Mouse (Mus musculus): ENCODE results near the gene Vps41. TPM values are rescaled to one million over a fixed set of nuclear protein-coding genes. Genes with fewer than 3 reads are reported as not detected.

The Vps41 gene
- polyA plus RNA-seq, 1 experiment from 2014 or later: 66.0 TPM

DNA sequence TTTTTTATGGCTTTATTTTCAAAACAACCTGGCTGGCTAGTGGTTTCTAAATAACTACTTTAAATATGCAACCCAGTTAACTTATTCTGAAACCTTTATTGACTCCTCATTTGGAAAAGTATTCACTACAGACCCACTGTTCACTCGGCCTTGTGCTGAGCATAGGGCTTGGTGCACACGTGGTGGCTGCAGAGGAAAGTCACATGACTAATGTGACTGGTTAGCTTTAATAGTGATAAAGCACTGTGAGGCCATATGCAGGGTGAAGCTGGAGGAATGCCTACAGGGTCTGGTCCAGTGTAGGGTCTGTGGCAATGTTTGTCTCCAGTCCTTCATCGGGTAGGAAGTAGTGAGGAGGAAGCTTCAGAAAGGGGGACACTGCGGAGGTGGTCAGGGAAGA lies 134.1 kb downstream of the Vps41 start:
- Histone ChIP-seq H3K9me3 (no peaks in the 10 kb centered on the region), H3K27me3 (ENCODE audit: poor library complexity, severe bottlenecking) (no peaks in the 10 kb centered on the region), H3K4me1 (no peaks in the 10 kb centered on the region; the same call in 1 of the 2 replicates), H3K27ac (no peak overlapping the region), H3K36me3 (replicated peaks) (peaks cover 10% of the 10 kb centered on the region), H3K4me3 (no peak overlapping the region)
- WGBS: 88% methylated on average over 4 of the region's 4 CpGs
- no peak for DNase-seq (ENCODE audit: extremely low spot score, low spot score)

- Histone ChIP-seq H3K27me3 (ENCODE audit: poor library complexity, severe bottlenecking) (no peaks in the 10 kb centered on the region), H3K27ac (no peak overlapping the region), H3K36me3 (replicated peaks) (peaks cover 6% of the 10 kb centered on the region; the same call in 1 of the 2 replicates), H3K4me1 (no peaks in the 10 kb centered on the region; the same call in 1 of the 2 replicates), H3K9me3 (no peaks in the 10 kb centered on the region), H3K4me3 (no peak overlapping the region)
- DNase-seq (ENCODE audit: extremely low spot score, low spot score): no peak
- 95% methylated on average over 8 of the region's 8 CpGs for WGBS
Measured at GRCm38 (mm10) chr13:18852718-18853117, 135.6 kb downstream of the Vps41 start.

- no peak overlapping the region for H3K27ac ChIP-seq
- DNase-seq (ENCODE audit: extremely low spot score, low spot score): no peak
- H3K27me3 ChIP-seq (ENCODE audit: poor library complexity, severe bottlenecking): no peaks in the 10 kb centered on the region
- 79% methylated on average over 8 of the region's 8 CpGs for WGBS
- H3K36me3 ChIP-seq (replicated peaks): no peaks in the 10 kb centered on the region; the same call in 1 of the 2 replicates
- H3K4me1 ChIP-seq: no peaks in the 10 kb centered on the region; the same call in 1 of the 2 replicates
- no peaks in the 10 kb centered on the region for H3K9me3 ChIP-seq
- no peak overlapping the region for H3K4me3 ChIP-seq
Measured at GRCm38 (mm10) chr13:18856026-18856802, 139.1 kb downstream of the Vps41 start.

- Histone ChIP-seq H3K9me3 (no peaks in the 10 kb centered on the region), H3K27me3 (ENCODE audit: poor library complexity, severe bottlenecking) (no peaks in the 10 kb centered on the region), H3K27ac (no peak overlapping the region), H3K36me3 (replicated peaks) (peaks cover 2% of the 10 kb centered on the region; the same call in 1 of the 2 replicates), H3K4me3 (no peak overlapping the region), H3K4me1 (no peaks in the 10 kb centered on the region; the same call in 1 of the 2 replicates)
- 89% methylated on average over 4 of the region's 4 CpGs for WGBS
- DNase-seq (ENCODE audit: extremely low spot score, low spot score): no peak
Measured at GRCm38 (mm10) chr13:18858183-18858582, 141.1 kb downstream of the Vps41 start.

- Histone ChIP-seq H3K27me3 (ENCODE audit: poor library complexity, severe bottlenecking) (no peaks in the 10 kb centered on the region), H3K36me3 (replicated peaks) (peaks cover 7% of the 10 kb centered on the region), H3K4me3 (no peak overlapping the region), H3K27ac (no peak overlapping the region), H3K9me3 (no peaks in the 10 kb centered on the region), H3K4me1 (no peaks in the 10 kb centered on the region; the same call in 1 of the 2 replicates)
- DNase-seq (ENCODE audit: extremely low spot score, low spot score): no peak
- 91% methylated on average over 3 of the region's 3 CpGs for WGBS
Measured at GRCm38 (mm10) chr13:18859389-18859788, 142.3 kb downstream of the Vps41 start.

DNA sequence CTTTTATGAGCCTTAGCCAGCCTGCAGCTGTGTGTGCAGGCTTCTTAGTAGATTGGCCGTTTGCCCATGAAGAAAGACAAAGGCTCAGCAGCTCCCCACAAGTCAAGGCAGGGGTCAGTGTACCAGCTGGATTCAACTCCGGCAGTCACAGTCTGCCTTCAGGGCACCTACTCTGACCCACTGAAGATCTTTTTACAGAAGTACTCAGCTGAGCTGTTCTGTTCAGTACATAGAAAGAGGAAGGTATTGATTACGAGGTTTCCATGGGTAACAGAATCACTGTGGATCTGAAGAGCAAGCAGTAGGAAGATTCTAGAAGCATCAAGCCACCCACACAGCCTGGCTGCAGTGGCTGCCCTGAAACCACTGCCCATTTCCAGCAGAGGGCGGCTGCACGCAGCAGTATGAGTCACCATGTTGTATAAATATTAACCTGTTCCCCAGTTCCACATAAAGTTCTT lies 151.0 kb downstream of the Vps41 start:
- no peak overlapping the region for H3K27ac ChIP-seq
- no peak for DNase-seq (ENCODE audit: extremely low spot score, low spot score)
- no peaks in the 10 kb centered on the region for H3K9me3 ChIP-seq
- H3K4me1 ChIP-seq: peaks cover 6% of the 10 kb centered on the region; the same call in 1 of the 2 replicates
- H3K27me3 ChIP-seq (ENCODE audit: poor library complexity, severe bottlenecking): no peaks in the 10 kb centered on the region
- H3K36me3 ChIP-seq (replicated peaks): peaks cover 12% of the 10 kb centered on the region
- WGBS: 48% methylated on average over 5 of the region's 5 CpGs
- no peak overlapping the region for H3K4me3 ChIP-seq

DNA sequence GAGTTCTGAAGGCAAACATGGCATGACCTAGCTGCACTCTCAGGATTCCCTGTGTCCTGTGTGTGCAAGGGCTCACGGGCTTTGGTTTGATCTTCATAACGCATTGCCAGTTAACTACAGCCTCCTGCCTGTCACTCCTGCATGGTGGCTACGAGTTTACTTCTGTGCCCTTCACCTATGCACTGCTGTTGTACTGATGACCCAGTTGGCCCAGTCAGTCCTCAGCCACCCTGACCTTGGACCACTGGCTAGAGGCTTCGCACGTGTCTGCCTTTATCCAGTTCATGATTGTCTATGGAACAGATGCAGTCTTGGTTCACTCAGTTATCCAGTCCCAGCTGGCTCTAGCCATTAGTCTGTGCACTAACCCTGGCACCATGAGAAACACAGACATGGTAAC lies 151.7 kb downstream of the Vps41 start:
- Histone ChIP-seq H3K27me3 (ENCODE audit: poor library complexity, severe bottlenecking) (no peaks in the 10 kb centered on the region), H3K9me3 (no peaks in the 10 kb centered on the region), H3K4me1 (peaks cover 6% of the 10 kb centered on the region; the same call in 1 of the 2 replicates), H3K27ac (no peak overlapping the region), H3K36me3 (replicated peaks) (peaks cover 11% of the 10 kb centered on the region), H3K4me3 (no peak overlapping the region)
- WGBS: 90% methylated on average over 5 of the region's 5 CpGs
- no peak for DNase-seq (ENCODE audit: extremely low spot score, low spot score)

- Histone ChIP-seq H3K4me3 (no peak overlapping the region), H3K27ac (no peak overlapping the region), H3K27me3 (ENCODE audit: poor library complexity, severe bottlenecking) (no peaks in the 10 kb centered on the region), H3K9me3 (no peaks in the 10 kb centered on the region), H3K4me1 (no peaks in the 10 kb centered on the region), H3K36me3 (replicated peaks) (no peaks in the 10 kb centered on the region)
- DNase-seq (ENCODE audit: extremely low spot score, low spot score): no peak
- 68% methylated on average over 7 of the region's 7 CpGs for WGBS
Measured at GRCm38 (mm10) chr13:18875321-18875720, 158.2 kb downstream of the Vps41 start.

DNA sequence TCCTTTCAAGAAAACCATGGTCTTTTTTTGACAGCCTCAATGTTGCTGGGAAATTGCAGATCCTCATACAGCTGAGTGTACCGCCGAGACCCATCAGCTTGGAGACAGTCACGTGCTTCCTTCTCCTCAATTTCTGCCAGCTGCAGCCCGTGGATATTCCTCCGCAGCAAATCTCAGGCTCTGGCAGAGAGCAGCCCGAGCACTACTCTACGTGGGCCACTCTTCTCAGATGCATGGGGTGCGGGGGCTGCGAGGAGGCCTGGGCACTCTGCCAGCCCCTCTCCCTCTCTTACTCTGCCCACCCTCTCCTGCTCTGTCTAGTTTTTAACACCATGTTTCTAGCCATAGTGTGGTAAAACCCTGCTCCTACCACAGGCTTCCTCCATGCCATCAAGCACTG lies 175.8 kb downstream of the Vps41 start:
- no peak overlapping the region for H3K4me3 ChIP-seq
- no peaks in the 10 kb centered on the region for H3K27me3 ChIP-seq (ENCODE audit: poor library complexity, severe bottlenecking)
- no peak for DNase-seq (ENCODE audit: extremely low spot score, low spot score)
- WGBS: 91% methylated on average over 9 of the region's 9 CpGs
- H3K27ac ChIP-seq: no peak overlapping the region
- peaks cover 7% of the 10 kb centered on the region; the same call in 1 of the 2 replicates for H3K4me1 ChIP-seq
- no peaks in the 10 kb centered on the region for H3K36me3 ChIP-seq (replicated peaks)
- H3K9me3 ChIP-seq: no peaks in the 10 kb centered on the region

GRCm38 (mm10) chr13:18896789-18897188 lies 179.7 kb downstream of the Vps41 start:
- WGBS: 90% methylated on average over 3 of the region's 3 CpGs
- H3K27ac ChIP-seq: no peak overlapping the region
- H3K36me3 ChIP-seq (replicated peaks): no peaks in the 10 kb centered on the region
- no peaks in the 10 kb centered on the region for H3K27me3 ChIP-seq (ENCODE audit: poor library complexity, severe bottlenecking)
- H3K9me3 ChIP-seq: no peaks in the 10 kb centered on the region; the same call in 1 of the 2 replicates
- no peak for DNase-seq (ENCODE audit: extremely low spot score, low spot score)
- H3K4me3 ChIP-seq: no peak overlapping the region
- H3K4me1 ChIP-seq: peaks cover 7% of the 10 kb centered on the region; the same call in 1 of the 2 replicates

- no peak overlapping the region for H3K27ac ChIP-seq
- H3K27me3 ChIP-seq (ENCODE audit: poor library complexity, severe bottlenecking): no peaks in the 10 kb centered on the region
- no peaks in the 10 kb centered on the region; the same call in 1 of the 2 replicates for H3K9me3 ChIP-seq
- 92% methylated on average over 6 of the region's 6 CpGs for WGBS
- no peaks in the 10 kb centered on the region for H3K4me1 ChIP-seq
- H3K4me3 ChIP-seq: no peak overlapping the region
- no peak for DNase-seq (ENCODE audit: extremely low spot score, low spot score)
- no peaks in the 10 kb centered on the region for H3K36me3 ChIP-seq (replicated peaks)
Measured at GRCm38 (mm10) chr13:18903623-18904022, 186.5 kb downstream of the Vps41 start.

DNA sequence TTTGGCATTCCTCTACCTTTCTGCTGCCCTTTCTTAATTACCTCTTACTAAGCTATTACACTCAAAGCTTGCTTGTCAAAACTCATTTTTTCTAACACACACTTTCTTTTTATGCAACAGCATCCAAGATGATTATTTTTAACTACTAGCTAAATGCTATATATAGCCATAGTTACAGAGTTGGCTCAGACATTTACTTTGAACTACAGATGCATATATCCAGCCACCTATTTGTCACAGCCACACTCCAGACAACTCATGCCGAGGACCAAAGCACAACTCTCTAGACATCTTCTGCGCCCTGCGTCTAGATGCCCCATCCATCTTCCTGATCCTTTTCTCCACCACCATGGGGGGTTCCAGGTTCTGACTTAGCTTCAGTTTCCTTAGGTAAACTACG lies 197.7 kb downstream of the Vps41 start:
- 86% methylated on average over 4 of the region's 4 CpGs for WGBS
- Histone ChIP-seq H3K27ac (no peak overlapping the region), H3K27me3 (ENCODE audit: poor library complexity, severe bottlenecking) (no peaks in the 10 kb centered on the region), H3K9me3 (no peaks in the 10 kb centered on the region), H3K4me3 (no peak overlapping the region), H3K4me1 (no peaks in the 10 kb centered on the region), H3K36me3 (replicated peaks) (no peaks in the 10 kb centered on the region)
- DNase-seq (ENCODE audit: extremely low spot score, low spot score): no peak
